Mouse (Mus musculus): Measurements from ENCODE around the gene Adamtsl1. TPM values are rescaled to one million over a fixed set of nuclear protein-coding genes. Genes with fewer than 3 reads are reported as not detected.

The Adamtsl1 gene
- 0.05 and 0.10 TPM in 2 replicates for polyA plus RNA-seq (2012)

DNA sequence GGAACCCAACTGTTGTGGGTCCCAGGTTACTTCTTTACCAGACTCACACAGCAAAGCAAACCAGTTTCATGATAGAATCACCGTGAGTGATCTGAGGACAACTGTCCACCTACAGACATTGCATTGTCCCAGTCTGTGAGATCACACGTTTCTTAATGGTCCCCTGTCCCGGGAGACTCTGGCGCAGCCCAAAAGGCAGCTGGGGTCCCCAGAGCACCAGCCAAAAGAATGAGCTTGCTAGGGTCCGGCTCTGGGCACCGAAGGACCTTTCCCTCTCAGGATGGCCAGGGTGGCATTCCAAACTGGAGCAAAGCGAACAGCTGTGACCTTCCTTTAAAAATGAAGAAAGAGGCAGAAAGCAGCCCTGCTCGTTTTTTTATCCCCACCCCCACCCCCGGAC, at the start of gene Adamtsl1:
Adamtsl1 (plus strand) TSS at position 381 of the 400 bp plus-strand sequence.

All from megakaryocyte-erythroid progenitor cell, adult 5 weeks (primary cell).